Mouse (Mus musculus) limb, embryonic 14.5 days (tissue): ENCODE measurements at regions not wholly inside any gene's neighbourhood (a gene's known extent, or its start where the extent isn't known, plus 50 kb on each side); places are given as distances from the start of the nearest gene placed in this dataset.

Source experiments
- ATAC-seq: fragments of 200-750 bp; cut with Nextera tagmentation; 2 replicates; pipeline ENCODE4 v1.8.0; 2017; ENCODE audit warnings: low read depth, moderate number of reproducible peaks, moderate TSS enrichment; ENCODE audit not compliant: low FRiP score
- DNase-seq: peaks from one replicate; pipeline ENCODE4 v3.0.0-alpha.2; 2015; ENCODE audit warnings: low spot score
- H3K27ac ChIP-seq: fragments of 300-500 bp; sonication (generic); replicated peaks from 2 replicates; pipeline ENCODE4 v1.5.1; 2014; ENCODE audit warnings: low read depth, mild to moderate bottlenecking, low read length, moderate library complexity, mixed read lengths
- H3K27me3 ChIP-seq: fragments of 300-500 bp; sonication (generic); 2 replicates; pipeline ENCODE4 v1.6.1; 2014; ENCODE audit warnings: low read length, mixed read lengths; ENCODE audit not compliant: control insufficient read depth, insufficient read depth
- H3K36me3 ChIP-seq: fragments of 300-500 bp; sonication (generic); 2 replicates; pipeline ENCODE4 v1.6.1; 2014; ENCODE audit warnings: mild to moderate bottlenecking, low read length, moderate library complexity, mixed read lengths; ENCODE audit not compliant: control insufficient read depth, insufficient read depth
- H3K4me1 ChIP-seq: fragments of 300-500 bp; sonication (generic); 2 replicates; pipeline ENCODE4 v1.6.1; 2014; ENCODE audit warnings: antibody characterized with exemption, low read length, mixed read lengths; ENCODE audit not compliant: control insufficient read depth, insufficient read depth
- H3K4me2 ChIP-seq: fragments of 300-500 bp; sonication (generic); replicated peaks from 2 replicates; pipeline ENCODE4 v1.6.1; 2014; ENCODE audit warnings: low read depth, mild to moderate bottlenecking, low read length, moderate library complexity; ENCODE audit not compliant: severe bottlenecking
- H3K4me3 ChIP-seq: fragments of 300-500 bp; sonication (generic); replicated peaks from 2 replicates; pipeline ENCODE4 v1.5.1; 2014; ENCODE audit warnings: low read length
- H3K9ac ChIP-seq: fragments of 300-500 bp; sonication (generic); 2 replicates; pipeline ENCODE4 v1.6.1; 2014; ENCODE audit warnings: mild to moderate bottlenecking, low read depth, low read length, moderate library complexity; ENCODE audit not compliant: severe bottlenecking
- H3K9me3 ChIP-seq: fragments of 300-500 bp; sonication (generic); 2 replicates; pipeline ENCODE4 v1.6.1; 2016; ENCODE audit warnings: low read length; ENCODE audit not compliant: control insufficient read depth
- POLR2A ChIP-seq: fragments of 200-500 bp; IDR thresholded peaks from 2 replicates; pipeline ENCODE4 v1.8.0; 2012; ENCODE audit warnings: inconsistent platforms, mild to moderate bottlenecking, moderate library complexity, borderline replicate concordance; ENCODE audit not compliant: insufficient read depth, insufficient read length; ENCODE audit errors: extremely low read depth
- WGBS: fragments of 180-500 bp; shearing (Covaris S2); extraction: QIAGEN DNeasy Blood & Tissue Kit; methylation state at CpG from one replicate; pipeline ENCODE4 v1.1.7; 2014; 5-methylcytosine and 5-hydroxymethylcytosine counted together

GRCm38 (mm10) chr6:94924338-94925039 is 192.6 kb upstream of the Kbtbd8 start:
- no peak overlapping the region for H3K9ac ChIP-seq
- DNase-seq (no peak), ATAC-seq (no peak)
- H3K4me1 ChIP-seq = no peaks in the 10 kb centered on the region
- WGBS = 95% methylated on average over 11 of the region's 11 CpGs
- H3K36me3 ChIP-seq = no peaks in the 10 kb centered on the region
- no peak overlapping the region for H3K4me2 ChIP-seq
- no peaks in the 10 kb centered on the region for H3K27me3 ChIP-seq
- no peak overlapping the region for H3K4me3 ChIP-seq
- H3K9me3 ChIP-seq = no peaks in the 10 kb centered on the region
- no peak overlapping the region for H3K27ac ChIP-seq
- TF ChIP-seq POLR2A = no peak

GRCm38 (mm10) chr6:94921741-94922140 is 195.3 kb upstream of the Kbtbd8 start:
- no peak for TF ChIP-seq POLR2A
- H3K4me1 ChIP-seq = no peaks in the 10 kb centered on the region
- H3K4me2 ChIP-seq = no peak overlapping the region
- WGBS = 35% methylated on average over 2 of the region's 2 CpGs
- H3K4me3 ChIP-seq = no peak overlapping the region
- no peaks in the 10 kb centered on the region for H3K27me3 ChIP-seq
- H3K36me3 ChIP-seq = no peaks in the 10 kb centered on the region
- peak; percentile 81; the same call in 1 of the 2 replicates for ATAC-seq
- no peaks in the 10 kb centered on the region for H3K9me3 ChIP-seq
- H3K9ac ChIP-seq = no peak overlapping the region
- peak; percentile 27 for DNase-seq
- no peak overlapping the region for H3K27ac ChIP-seq

- no peak overlapping the region for H3K9ac ChIP-seq
- no peak for DNase-seq
- H3K27ac ChIP-seq = no peak overlapping the region
- H3K4me3 ChIP-seq = no peak overlapping the region
- no peaks in the 10 kb centered on the region for H3K27me3 ChIP-seq
- no peaks in the 10 kb centered on the region for H3K9me3 ChIP-seq
- no peak for ATAC-seq
- H3K36me3 ChIP-seq = no peaks in the 10 kb centered on the region
- no peak for TF ChIP-seq POLR2A
- H3K4me2 ChIP-seq = no peak overlapping the region
- WGBS = 78% methylated on average over 2 of the region's 2 CpGs
- peaks cover 9% of the 10 kb centered on the region; the same call in 1 of the 2 replicates for H3K4me1 ChIP-seq
These were observed 196.3 kb upstream of the Kbtbd8 start for GRCm38 (mm10) chr6:94920770-94921169.

- Histone ChIP-seq H3K9me3 (no peaks in the 10 kb centered on the region), H3K27ac (no peak overlapping the region), H3K4me2 (no peak overlapping the region), H3K27me3 (no peaks in the 10 kb centered on the region), H3K4me1 (peaks cover 9% of the 10 kb centered on the region; the same call in 1 of the 2 replicates), H3K36me3 (no peaks in the 10 kb centered on the region), H3K9ac (no peak overlapping the region), H3K4me3 (no peak overlapping the region)
- ATAC-seq (no peak), DNase-seq (no peak)
- WGBS = 88% methylated on average over 5 of the region's 5 CpGs
- TF ChIP-seq POLR2A = no peak
These were observed 197.8 kb upstream of the Kbtbd8 start for GRCm38 (mm10) chr6:94919194-94919743.

GRCm38 (mm10) chr6:94915842-94916620 is 201.0 kb upstream of the Kbtbd8 start:
- TF ChIP-seq POLR2A = no peak
- H3K9ac ChIP-seq = no peak overlapping the region
- no peaks in the 10 kb centered on the region for H3K36me3 ChIP-seq
- no peak overlapping the region for H3K4me2 ChIP-seq
- H3K9me3 ChIP-seq = no peaks in the 10 kb centered on the region
- ATAC-seq (peak; percentile 46; the same call in 1 of the 2 replicates), DNase-seq (no peak)
- WGBS = 54% methylated on average over 8 of the region's 8 CpGs
- no peak overlapping the region for H3K4me3 ChIP-seq
- 0 out of 2 replicates have a peak overlapping the region, but pooled peaks have one; percentile 19 for H3K27ac ChIP-seq
- H3K27me3 ChIP-seq = no peaks in the 10 kb centered on the region
- peaks cover 23% of the 10 kb centered on the region for H3K4me1 ChIP-seq
